Mouse (Mus musculus) frontal cortex, adult (tissue): Measurements from ENCODE around the gene Sulf2.

Experiments
- ATAC-seq: cut with Nextera tagmentation; 2 replicates; pipeline ENCODE4 v1.9.2; 2017; ENCODE audit warnings: mild to moderate bottlenecking, moderate library complexity, mixed read lengths; ENCODE audit not compliant: low TSS enrichment

Gene Sulf2

DNA sequence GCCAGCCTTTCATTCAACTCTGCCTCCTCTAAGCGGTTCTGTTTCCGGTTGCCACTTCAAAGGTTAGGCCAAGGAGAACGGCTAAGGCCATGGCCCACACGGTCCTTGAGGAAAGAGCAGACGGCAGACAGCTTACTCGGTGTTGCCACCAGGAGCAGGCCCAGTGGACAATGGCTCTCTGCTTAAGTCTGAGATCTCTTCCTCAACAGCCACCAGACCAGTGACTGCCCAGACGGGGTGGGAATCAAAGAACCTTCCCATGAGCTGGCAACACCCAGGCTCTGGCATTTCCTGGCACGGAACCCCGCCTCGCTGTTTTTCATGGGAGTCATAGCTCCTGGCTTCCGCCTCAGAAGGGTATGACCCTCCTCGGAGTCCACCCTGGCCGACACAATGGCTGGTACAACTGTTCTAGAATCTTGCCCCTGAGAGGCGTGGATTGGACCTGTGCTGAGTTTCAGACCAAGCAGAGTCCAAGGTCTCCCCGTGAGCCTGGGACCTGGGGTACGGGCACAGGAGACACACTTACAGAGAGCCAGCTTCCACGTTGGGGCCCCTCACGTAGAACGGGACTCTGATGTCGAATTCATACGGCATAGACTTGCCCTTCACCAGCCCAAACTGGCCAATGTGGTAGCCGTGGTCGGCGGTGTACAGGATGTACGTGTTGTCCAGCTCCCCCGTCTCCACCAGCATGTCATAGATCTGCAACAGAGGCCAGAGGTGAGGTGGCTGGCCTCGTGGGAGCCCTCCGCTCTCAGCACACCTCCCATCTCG is 68.8 kb downstream of the Sulf2 start:
- ATAC-seq = no peak

DNA sequence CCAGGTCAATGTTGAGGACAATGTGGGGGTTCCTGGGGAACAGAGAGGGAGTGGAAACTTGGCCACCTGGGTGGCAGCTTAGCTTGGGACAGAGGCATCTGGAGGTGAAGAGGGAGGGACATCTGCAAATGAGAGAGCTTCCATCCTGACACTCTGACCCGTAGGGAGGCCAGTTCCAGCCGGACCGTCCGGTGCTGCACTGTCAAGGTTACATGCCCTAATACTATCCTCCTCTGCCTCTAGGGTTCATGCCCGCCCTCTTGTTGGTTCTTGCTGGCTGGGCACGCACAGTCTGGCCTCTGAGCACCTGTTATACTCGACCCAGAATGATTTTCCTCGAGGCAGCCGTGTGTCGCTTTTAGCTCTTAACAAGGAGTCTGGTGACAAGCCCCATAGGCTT is 69.7 kb downstream of the Sulf2 start:
- ATAC-seq = no peak

DNA sequence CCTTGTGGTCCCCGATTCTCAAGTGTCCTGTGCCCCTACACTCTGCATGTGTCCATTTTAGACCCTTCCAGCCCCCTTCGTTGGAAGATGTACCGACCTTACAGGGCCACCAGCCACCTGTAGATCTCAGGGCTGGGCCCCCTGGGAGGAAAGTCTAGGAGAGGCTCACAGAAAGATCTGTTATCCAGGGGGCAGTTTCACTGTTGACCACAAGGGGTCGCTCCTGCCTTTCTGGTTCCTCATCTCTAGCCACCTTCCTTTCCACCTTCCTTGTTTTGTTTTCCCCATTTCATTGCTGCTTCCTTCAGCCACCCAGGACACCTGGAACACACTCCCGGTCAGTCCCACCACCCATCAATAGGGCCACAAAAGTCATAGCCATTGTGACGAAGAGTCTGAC is 70.5 kb downstream of the Sulf2 start:
- peak; percentile 25; the same call in 1 of the 2 replicates for ATAC-seq

DNA sequence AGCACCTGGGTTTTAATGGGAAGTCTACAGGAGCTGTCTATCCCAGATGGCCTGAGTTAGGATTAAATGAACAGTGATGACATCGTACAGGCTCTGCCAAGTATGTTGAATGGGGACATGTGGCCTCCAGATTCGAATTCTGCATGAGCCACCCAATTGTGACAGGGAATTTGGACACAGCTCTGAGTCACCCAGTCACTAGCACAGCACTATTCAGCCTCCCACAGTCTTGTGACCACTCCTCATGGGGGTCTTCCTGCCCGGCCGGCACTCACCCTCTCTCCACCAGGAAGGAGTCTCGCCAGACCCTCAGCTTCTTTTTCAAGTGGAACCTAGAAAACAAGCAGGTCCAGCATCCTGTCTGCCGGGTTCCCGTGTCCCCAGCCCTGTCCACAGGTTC is 71.4 kb downstream of the Sulf2 start:
- no peak for ATAC-seq

DNA sequence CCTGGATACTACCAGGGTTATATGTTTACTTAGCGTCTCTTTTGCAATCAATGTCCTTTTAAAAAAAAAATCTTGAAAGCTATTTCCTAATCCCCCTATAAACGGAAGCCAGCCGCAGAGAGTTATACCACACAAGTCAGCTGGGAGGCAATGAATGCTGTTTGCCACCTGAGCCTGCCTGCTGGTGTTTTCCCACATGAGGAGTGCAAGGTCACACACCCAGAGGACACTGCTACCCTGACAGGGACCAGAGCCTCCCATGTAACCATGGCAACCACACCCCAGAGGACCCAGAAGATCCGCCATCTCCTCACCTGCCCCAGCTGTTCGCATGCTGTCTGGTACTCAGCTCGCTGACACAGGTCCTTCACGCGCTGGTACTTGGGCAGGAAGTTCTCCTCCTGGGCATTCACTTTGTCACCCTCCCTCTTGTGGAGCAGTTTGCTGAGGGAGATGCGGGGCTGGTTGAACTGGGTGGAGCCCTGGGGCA is 71.9 kb downstream of the Sulf2 start:
- ATAC-seq = no peak

DNA sequence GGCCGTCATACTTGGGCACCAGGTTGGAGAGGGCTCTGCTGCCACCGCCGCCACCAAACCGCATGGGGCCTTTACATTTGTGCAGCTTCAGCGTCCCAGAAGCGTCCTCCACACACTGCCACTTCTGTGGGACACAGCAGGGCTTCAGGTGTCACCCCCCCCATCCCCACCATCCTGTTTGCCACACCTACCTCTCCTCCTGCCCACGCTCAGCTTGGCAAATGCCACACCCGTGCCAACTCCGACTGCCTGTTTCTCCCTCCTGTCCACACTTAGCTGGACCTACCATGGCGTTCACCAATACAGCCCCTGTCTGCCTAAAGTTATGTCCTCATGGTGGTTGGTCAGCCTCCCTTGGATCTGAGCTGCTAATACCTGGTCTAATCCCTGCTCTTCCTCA is 72.8 kb downstream of the Sulf2 start:
- no peak for ATAC-seq

DNA sequence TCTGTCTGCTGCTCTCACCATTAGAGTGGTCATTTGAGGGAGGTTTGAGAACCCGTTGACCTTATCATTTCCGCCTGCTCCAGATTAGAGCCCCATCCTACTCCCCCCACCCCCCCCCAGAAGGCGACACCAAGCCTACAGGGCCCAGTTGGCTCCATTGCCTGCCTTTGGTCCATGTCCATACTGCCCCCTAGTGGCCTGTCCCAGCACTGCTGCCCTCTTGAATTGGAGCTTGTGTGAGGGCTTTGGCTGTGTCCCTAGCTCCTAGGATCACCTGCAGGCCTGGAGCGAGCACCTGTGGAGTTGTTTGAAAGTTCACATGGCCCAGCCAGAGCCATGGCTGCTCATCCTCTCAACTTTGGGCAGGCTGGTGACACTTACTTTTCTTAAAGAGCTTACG is 73.3 kb downstream of the Sulf2 start:
- peak; percentile 36; the same call in 1 of the 2 replicates for ATAC-seq

DNA sequence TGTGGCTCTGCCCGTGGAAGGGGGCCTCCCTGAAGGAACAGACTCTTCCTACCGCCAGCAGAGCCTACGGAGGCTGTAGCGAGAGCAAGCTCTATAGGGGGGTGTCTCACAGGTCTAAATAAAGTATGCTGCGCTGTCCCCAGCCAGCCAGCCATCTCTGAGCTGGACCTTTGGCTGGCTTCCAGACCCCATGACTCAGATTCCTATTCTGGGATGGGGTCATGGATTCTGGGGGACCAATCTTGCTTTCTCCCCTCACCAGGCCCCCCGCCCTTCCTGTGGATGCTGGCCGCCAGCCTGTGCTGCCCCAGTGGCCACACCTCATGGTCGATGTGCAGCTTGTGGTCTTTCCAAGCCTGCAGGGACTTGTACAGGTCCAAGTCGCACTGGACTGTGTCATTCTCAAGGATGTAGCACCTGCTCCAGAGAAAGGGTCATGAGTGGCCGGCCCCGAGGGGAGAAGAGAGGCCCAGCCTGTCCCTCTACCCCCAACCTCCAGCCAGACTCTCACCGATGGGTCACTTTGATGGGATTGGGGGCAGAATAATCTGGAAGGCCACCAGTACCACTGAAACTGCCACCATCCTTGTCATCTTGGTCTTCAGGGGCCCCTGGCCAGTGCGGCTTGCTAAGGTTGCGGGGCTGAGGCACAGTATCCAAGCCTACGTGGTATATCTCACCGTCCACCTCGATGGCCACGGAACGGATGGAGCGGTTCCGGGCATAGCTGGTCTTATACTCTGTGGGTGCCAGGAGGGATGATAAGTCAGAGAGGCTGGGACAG is 74.3 kb downstream of the Sulf2 start:
- no peak for ATAC-seq

DNA sequence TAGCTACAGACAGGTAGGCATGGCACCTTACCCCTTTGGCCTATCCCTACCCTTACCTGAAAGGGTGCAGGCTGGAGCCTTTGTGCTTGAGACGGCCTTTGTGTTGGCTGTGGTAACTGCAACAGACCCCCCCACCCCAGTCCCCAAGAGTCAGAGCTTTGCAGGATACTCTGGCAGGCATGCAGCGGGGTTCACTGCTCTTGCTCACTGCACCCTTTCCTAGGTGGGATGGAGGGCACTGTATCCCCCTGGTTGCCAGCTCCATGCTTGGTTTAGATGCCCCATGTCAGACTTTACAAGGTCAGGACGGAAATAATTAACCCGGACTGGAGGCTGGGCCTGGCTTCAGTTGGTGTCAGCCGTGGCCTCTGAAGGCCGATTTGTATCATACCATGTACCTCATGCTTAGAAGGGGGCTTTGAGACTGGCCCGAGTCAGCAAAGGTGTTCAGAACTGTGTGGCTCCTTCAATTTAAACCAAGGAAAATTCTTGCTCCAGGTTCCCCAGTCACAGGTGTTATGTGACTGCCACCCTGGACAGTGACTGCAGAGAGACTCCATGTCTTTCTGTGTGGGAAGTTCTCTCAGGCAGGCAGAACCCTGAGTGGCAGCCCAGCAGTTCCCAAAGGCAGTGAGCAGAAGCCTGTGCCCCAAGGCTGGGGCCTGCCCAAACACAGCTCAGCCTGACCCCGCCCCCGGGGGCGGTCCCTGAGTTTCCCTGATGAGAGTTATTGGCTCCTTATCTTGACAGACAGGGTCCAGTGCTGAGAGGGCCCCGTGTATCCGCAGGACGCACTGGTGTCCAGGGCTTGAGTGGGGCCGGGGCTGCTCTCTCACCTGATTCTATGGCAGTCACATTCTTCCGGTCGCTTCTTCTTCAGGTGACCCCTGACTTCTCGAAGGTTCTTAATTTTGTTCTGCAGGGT is 75.2 kb downstream of the Sulf2 start:
- 0 out of 2 replicates have a peak, but pooled peaks have one; percentile 29 for ATAC-seq

DNA sequence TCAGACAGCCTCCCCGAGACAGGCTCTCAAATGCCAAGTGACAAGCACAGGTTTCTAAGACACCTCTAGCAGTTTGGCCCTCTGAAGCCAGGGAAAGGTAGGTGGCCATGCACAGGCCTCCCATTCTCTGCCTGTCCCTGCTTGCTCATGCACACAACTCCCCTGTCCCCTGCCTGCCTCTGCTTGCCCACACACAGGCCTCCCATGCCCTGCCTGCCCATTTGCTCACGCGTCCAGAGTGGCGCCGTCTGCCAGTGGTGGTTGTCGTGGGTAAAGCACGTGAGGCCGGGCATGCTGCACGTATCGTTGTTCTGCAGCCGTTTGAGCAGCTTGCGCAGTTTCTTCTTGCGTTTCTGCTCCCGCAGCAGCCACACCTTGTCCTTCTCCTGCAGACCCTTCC is 76.2 kb downstream of the Sulf2 start:
- no peak for ATAC-seq

DNA sequence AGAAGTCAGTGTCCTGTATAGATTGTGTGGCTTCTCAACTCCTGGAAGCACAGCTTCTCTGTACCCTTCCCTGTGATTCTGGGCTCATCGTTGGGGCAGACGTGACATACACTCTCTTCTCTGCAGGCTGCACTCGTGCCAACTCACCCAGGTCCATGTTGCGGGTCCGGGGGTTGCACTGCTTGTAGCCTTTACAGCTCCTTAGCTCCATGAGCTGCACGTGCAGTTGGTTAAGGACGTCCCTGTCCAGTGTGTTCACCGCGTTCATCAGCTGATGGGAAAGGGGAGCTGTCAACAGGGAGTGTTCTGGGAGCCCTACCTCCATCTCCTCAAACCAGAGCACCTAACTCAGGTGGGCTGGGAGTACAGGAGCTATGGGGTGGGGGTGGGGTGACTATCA is 78.1 kb downstream of the Sulf2 start:
- ATAC-seq = no peak

DNA sequence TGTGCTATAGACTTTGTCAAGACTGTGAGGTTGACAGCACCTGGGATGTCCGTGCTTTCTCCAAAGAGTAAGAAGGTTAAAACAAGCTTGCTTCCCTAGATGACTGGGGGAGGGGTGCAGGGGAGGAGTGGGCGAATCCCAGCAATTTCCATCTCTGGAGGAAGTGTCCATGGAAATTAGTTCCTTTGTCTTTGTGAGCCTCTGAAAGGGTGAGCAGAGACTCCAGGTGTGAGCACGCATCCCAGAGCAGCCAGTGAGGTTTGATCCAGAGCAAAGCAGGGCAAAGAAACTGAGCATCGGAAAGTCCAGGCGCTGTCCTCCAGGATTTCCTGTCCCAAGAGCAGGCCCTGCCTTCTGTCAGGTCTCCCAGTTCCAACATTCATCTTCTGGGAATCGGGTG is 81.1 kb downstream of the Sulf2 start:
- no peak for ATAC-seq

DNA sequence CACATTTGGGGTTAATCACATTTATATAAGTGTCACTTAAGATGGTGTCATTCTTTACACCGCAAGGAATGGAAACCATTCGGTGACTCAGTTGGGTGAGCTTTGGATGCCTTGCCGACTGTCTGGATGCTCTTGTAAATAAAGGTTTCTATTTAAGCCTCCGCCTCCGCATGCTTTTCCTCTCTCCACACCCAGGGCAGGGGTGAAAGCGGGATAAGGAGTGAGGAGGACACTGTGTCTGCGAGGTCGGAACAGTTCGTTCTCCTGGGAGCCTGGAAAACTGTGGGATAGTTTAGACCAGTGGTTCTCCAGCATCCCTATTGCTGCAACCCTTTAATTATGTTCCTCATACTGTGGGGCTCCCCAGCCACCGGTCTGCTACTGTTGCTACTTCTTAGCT is 82.4 kb downstream of the Sulf2 start:
- ATAC-seq = 0 out of 2 replicates have a peak, but pooled peaks have one; percentile 14

DNA sequence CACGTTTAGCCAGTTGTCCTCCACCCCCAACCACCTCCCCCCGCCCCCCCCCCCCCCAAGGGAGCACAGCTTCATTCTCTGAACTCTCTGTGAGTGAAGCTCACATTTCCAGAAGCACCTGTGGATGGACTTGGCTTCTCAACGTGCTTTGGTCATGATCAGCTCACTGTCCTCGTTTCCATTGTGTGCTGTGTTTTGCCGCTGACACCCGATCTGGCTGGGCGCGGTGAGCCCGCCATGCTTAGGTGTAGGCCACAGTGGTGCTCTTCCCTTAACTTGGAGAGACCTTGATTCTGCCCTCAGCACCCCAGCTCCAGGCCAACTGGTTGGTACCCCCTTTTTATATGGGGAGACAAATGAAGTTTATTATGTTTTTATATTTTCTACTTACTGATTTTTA is 83.6 kb downstream of the Sulf2 start:
- no peak for ATAC-seq

DNA sequence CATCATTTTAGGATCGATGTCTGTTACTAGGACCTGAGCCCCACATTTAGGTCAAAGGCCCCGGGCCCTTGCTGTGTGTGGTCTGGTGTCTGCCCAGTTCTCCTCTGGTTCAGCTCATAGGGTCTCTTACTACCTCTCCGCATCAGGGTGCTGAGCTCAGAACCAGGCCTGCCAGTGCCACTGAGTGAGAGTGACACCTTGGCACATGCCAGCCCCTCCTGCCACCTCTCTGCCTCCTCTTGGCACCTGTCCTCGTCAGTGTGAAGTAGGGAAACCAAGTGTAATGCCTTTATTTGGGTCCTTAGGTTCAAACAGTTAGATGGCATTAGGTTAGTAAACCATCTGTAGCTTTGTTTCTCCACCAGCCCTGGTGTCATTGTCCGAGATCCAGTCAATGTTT is 84.0 kb downstream of the Sulf2 start:
- ATAC-seq = no peak

DNA sequence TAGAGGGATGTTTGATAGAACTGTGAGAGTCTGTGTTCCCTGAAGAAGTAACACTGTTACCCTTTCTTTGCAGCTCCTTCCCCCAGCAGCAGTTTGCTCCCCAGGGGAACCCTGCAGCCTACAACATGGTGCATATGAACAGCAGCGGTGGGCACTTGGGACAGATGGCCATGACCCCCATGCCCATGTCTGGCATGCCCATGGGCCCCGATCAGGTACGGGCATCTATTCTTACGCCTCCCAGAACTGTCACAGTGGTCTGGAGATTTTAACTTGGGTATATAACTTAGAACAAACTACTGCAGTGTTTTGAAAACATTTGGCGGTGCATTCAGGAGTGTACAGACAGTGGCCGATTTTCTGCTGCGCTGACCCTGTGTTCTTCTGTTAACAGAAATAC is 85.7 kb downstream of the Sulf2 start:
- no peak for ATAC-seq

DNA sequence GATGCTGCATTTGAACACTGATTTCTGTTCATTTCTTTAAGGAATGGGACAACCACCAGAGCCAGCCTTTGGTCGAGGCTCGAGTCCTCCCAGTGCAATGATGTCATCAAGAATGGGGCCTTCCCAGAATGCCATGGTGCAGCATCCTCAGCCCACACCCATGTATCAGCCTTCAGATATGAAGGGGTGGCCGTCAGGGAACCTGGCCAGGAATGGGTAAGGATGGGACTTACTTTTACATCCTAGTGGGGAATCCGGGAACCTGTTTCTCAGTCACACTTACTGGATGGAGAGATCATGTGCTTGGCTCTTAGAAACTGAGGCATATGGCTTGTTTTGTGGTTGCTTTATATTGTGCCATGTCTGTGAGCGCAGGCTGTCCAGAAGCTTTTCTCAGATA is 86.3 kb downstream of the Sulf2 start:
- 0 out of 2 replicates have a peak, but pooled peaks have one; percentile 20 for ATAC-seq

DNA sequence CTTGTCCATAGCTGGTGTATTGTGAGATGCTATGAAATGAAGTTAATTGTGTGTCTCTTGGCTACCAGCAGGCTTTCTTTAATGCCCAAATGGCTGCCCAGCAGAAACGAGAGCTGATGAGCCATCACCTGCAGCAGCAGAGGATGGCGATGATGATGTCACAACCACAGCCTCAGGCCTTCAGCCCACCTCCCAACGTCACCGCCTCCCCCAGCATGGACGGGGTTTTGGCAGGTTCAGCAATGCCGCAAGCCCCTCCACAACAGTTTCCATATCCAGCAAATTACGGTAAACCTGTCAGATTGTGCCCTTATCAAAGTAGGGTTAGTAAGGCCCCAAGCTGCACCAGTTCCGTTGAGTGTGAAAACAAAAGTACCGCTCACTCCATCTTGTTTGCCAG is 87.2 kb downstream of the Sulf2 start:
- no peak for ATAC-seq

DNA sequence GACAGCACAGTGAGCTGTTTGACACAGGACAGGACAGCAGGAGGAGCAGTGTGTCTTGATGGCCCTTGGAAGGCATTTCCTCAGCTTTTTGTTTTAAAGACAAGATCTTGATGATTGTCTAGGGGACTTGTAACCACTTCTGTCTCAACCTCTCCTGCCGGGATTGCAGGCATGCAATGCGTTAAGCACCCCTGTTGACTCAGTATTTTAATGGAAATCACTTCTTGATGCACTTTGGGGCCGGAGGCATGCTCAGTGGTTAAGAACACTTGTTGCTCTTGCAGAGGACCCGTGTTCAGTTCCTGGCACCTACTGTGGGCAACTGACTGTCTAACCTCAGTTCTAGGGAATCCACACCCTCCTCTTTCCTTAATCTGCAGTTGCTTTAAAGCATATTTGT is 89.0 kb downstream of the Sulf2 start:
- no peak for ATAC-seq

DNA sequence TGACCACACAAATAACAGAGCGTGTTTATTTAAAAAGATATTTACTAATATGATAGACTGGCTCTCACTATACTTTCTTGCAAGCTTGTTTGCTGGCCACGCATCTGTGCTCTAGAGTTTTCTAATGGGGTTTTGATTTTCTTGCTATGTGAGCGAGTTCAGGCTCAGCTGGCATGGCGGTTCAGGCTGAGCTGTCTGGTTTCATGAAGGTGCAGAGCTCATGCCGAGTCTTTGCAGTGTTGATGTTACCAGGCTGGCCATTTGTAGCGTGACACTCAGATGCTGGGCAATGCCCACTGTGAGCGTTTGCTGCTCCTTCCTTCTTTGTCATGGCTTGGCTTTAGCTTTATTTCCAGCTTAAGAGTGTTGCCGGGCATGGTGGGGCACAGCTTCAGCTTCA is 93.0 kb downstream of the Sulf2 start:
- no peak for ATAC-seq

DNA sequence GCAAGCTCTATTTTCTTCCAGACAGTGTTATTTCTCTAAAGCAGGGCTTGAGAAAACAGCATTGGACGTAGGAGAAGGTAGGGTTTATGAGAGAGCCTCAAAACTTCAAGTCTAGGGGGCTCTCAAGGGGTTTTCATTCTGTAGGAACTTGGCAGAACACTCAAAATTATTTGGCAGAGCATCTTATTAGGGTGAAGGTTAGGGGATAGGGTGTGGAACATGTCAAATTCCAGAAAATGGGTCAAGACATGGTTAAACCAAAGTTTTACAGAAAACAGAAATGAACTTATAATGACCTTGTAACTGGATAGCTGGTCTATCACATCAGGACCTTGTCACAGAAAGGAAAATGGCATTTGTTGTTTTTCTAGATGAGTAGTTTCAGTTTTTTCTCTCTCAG is 93.5 kb downstream of the Sulf2 start:
- ATAC-seq = no peak
